Mouse (Mus musculus) lung, postnatal 14 days (tissue): ENCODE data around the gene Anxa8.

Experiments
- DNase-seq: peaks from one replicate; pipeline ENCODE4 v3.0.0; 2021

The Anxa8 gene

DNA sequence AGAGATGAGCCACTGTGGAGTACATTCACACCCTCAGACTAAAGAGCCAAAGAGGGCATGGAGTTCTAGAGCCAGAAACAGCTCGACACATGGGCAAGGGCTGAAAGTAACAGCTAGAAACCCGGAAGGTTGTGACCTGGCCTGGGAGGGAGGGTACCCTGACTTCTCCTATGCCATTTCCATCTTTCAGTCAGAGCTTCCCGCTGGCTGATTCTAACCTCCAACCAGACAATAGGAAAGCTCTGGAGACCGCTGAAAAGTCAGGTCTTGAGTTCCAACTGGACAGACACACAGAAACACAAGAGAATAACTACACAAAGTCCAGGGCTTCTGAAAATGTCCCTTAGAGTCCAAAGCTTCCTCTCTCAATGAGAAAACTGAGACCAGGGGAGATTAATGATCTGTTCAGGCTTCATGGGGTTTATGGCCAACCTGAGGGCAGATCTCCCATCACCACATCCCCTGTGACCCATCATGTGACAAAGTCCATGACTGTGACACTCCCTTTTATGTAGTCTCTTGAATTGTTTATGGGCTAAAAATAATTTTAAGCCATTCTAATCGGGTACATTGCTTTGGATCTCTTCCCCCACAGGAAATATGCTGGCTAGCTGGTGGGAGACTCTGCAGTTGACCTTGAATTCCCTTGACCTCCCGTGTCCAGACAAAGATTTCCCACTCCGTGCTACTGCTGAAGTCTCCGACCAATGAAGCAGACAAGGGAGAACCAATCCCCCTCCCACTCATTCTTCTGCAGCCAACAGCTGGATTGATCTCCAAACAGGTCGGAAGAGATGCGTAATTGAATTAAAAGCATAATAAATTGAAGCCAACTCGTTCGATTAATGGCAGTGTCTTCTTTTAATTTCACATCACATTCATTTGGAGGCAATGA lies 34.5 kb downstream of the Anxa8 start:
- DNase-seq, result no peak

DNA sequence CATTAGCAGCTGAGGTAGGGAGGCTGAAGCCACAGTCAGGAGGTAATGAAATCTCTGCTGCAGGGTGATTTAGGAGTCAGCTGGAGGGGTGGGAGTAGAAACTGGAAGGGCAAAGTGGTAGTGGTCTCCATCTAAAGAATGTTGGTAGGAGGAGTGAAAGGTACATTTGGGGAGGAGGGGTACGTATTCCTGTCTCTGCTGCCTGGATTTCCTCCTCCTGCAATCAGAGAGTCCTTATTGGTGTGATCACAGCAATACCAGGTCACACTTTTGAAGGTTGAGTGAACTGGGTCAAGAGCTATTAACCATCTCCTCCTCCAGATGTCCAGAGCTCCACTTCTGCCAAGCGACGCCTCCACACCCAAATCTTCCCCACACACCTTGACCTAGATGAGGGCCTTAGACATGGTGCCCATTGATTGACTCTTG lies 35.2 kb downstream of the Anxa8 start:
- DNase-seq, result no peak

DNA sequence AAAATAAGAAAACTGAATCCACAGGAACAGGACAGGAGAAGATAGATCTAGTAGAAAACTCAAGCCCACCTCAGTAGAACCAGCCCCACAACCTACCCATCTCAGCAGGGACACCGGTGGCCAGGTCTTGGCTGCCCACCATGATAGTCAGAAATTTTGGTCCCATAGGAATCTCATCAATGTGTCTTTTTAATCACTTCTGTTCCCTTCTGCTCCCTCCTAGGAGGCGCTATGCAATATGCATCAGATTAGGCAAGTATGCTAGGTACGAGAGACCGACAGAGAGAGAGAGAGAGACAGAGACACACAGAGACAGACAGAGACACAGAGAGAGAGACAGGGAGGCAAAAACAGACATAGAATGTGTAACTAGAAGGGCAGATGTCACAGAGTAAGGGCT lies 35.9 kb downstream of the Anxa8 start:
- no peak for DNase-seq

DNA sequence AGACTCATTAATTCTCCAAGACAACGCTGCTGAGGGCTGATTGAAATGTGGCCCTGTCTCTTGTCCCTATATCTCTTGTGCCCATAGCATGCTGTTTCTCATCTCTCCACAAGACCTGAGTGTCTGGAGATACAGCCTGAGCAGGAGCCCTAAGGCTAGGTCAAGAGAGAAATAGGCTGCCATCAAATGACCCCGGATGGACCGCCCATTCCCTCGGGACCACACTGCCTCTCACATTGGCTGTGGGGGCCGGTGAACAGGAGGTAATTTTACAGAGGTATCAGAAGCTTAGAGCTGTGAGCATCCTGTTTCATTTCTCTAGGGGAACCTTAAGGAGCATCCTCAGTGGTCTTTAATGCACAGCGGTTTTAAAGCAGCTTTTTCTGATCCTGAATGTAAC lies 45.4 kb downstream of the Anxa8 start:
- DNase-seq, result no peak

DNA sequence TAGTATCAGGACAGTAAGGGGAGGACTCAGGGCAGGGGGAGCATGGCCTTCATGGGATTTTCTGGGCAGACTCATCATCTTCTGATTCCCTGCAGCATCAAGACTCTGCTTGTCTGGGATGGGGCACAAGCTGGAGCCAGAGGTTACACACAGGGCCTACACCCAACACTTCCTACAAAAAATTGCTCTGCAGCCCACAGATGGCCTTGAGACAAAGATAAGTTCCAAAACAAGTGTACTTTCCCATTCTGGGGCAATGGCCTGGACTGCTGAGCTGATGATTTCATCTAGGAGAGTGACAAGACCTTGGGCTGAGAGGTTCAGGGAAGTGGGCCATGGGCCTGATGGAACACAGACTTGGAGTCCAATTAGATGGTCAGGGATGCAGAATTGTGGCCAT lies 49.6 kb downstream of the Anxa8 start:
- DNase-seq, result no peak

DNA sequence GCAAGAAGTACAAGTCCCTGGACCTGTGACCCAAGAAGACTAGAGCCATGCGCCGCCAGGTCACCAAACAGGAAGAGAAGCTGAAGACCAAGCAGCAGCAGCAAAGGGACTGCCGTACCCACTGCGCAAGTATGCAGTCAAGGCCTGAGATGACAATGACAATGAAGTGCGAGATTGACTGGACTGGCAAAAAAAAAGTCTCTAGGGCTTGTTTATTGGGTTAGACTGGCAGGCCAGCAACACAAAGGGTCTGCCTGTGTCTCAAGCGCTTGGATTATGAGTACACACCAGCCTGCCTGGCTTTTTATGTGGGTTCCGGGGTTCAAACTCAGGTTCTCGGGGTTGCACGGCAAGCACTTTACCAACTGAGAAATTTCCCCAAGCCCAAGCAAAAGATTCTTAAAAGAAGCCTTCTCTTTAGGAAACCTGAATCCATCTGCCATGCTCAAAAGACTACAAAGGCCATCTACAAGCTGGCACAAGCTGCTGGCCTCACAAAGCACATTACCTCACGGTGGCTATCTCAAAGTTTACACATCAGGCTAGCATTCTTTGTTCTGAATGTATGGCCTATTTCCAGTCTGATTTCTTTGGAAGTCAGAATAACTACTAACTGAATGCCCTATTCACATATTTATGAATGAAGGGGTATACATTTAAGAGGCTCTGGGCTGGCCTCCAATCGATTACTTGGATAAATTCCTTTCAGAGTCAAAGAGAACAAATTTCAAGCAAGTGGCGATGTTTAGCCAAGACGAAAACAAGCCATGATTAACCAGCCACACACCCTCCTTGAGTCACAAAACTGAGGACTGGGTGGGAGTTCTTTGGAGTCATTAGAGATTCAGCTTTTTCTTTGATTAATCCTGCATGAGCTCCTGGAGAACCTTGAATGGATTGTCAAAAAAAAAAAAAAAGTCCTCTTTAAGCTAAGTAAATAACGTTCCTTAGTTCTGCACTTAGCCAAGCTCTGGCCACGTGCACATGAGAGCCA lies 54.2 kb downstream of the Anxa8 start:
- DNase-seq, result no peak

DNA sequence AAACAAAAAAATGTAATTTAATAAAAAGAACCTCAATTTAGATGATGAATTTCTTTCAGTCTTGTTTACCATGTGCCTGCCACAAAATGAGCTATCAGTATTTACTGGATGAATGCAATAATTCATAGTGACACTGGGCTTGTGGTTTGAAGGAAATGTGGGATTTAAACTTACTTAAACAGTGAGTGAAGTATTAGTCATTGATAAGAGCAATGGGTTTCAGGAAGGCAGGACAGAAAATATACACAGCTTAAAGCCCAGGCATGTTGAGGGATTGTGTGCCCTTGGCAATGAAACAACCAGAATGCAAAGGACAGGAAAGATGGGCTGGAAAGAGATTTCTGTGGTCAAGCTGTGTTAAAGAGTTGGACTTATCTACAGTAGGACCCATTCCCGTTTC lies 56.5 kb downstream of the Anxa8 start:
- DNase-seq, result no peak

DNA sequence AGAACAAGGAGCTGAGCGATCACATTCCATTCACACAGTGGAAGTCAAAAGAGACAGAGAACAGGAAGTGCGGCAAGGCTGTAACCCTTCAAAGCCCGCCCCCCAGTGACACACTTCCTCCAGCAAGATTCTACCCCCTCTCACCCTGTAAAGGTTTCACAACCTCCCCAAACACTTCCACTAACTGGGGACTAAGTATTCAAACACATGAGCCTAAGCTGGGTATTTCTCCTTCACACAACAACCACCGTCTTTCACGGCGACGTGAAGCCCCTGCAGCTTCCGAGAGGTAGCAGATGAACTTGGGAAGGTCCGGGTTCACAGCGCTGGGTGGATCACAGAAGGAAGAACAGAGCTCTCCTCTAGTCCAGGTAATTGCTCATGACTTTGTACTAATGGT lies 57.1 kb downstream of the Anxa8 start:
- DNase-seq, result no peak
